Mouse (Mus musculus) heart, adult 2 months (tissue): ENCODE measurements around the gene Rars. TPM values are rescaled to one million over a fixed set of nuclear protein-coding genes. Genes with fewer than 3 reads are reported as not detected.

Experiments
- DNase-seq, 2 experiments: peaks; one replicate each; pipeline ENCODE4 v3.0.0; 2021
- H3K27ac ChIP-seq: fragments of 200-600 bp; 2 replicates; pipeline ENCODE4 v1.8.1; 2022
- H3K27me3 ChIP-seq: fragments of 200-500 bp; 2 replicates; pipeline ENCODE4 v1.6.1; 2012; ENCODE audit warnings: mild to moderate bottlenecking, low read length, inconsistent platforms, mixed read lengths; ENCODE audit not compliant: control insufficient read depth, insufficient read depth
- H3K36me3 ChIP-seq: fragments of 200-500 bp; 2 replicates; pipeline ENCODE4 v1.6.1; 2012; ENCODE audit warnings: low read length, inconsistent platforms; ENCODE audit not compliant: control insufficient read depth, insufficient read depth
- H3K4me1 ChIP-seq: fragments of 200-500 bp; 2 replicates; pipeline ENCODE4 v1.6.1; 2011; ENCODE audit warnings: low read length; ENCODE audit not compliant: control insufficient read depth, insufficient read depth
- H3K4me3 ChIP-seq: fragments of 200-600 bp; 2 replicates; pipeline ENCODE4 v1.8.1; 2022
- H3K79me2 ChIP-seq: fragments of 200-500 bp; replicated peaks from 2 replicates; pipeline ENCODE4 v1.6.1; 2012; ENCODE audit warnings: mild to moderate bottlenecking, inconsistent platforms, low read length, moderate library complexity, mixed read lengths; ENCODE audit not compliant: control insufficient read depth, insufficient read depth
- H3K9ac ChIP-seq: fragments of 200-500 bp; 2 replicates; pipeline ENCODE4 v1.6.1; 2012; ENCODE audit warnings: low read depth, mild to moderate bottlenecking, control low read depth, inconsistent platforms, low read length, mixed read lengths
- CTCF ChIP-seq: fragments of 200-600 bp; IDR thresholded peaks from 2 replicates; pipeline ENCODE4 v1.8.1; 2022; ENCODE audit warnings: antibody characterized with exemption, mild to moderate bottlenecking, moderate library complexity
- EP300 ChIP-seq: fragments of 200-500 bp; IDR thresholded peaks from 2 replicates; pipeline ENCODE4 v1.6.1; 2011; ENCODE audit warnings: low read depth, low read length, control low read depth; ENCODE audit not compliant: insufficient read depth
- POLR2A ChIP-seq: fragments of 200-500 bp; IDR thresholded peaks from 2 replicates; pipeline ENCODE4 v1.6.1; 2011; ENCODE audit warnings: mild to moderate bottlenecking, low read depth, low read length, control low read depth; ENCODE audit not compliant: insufficient read depth
- WGBS: fragments of 180-500 bp; shearing (Covaris S2); methylation state at CpG from one replicate; pipeline ENCODE4 v1.1.7; 2018; 5-methylcytosine and 5-hydroxymethylcytosine counted together
- intact Hi-C: fragments of 180-260 bp; cut with DNase I; formaldehyde crosslinking; loops from one replicate; pipeline ENCODE4 v1.15.1; 2025
- polyA plus RNA-seq: library from polyadenylated mRNA; depleted of rRNA; stranded (reverse); fragments of >200 nt; gene quantifications from 2 replicates; pipeline ENCODE4 v1.2.3, GENCODE M21; 2012
- total RNA-seq, 2 experiments: library from RNA; stranded (reverse); gene quantifications; 2 replicates each; pipeline ENCODE4 v1.2.3; 2021

Gene Rars
- total and polyA plus RNA-seq, 3 experiments: 11.7 to 37.4 (median 36.3) TPM

GRCm38 (mm10) chr11:35840282-35840681 lies 6.0 kb upstream of the Rars start:
- Histone ChIP-seq H3K4me1 (no peaks in the 10 kb centered on the region; the same call in 1 of the 2 replicates), H3K79me2 (no peaks in the 10 kb centered on the region), H3K27ac (no peak overlapping the region), H3K4me3 (no peak overlapping the region), H3K36me3 (no peaks in the 10 kb centered on the region), H3K9ac (no peak overlapping the region), H3K27me3 (no peaks in the 10 kb centered on the region)
- intact Hi-C loops: no loop called here
- TF ChIP-seq EP300 (no peak), CTCF (peak; percentile 24)
- DNase-seq: no peak
- 78% methylated on average over 7 of the region's 7 CpGs for WGBS

GRCm38 (mm10) chr11:35838345-35839338 lies 4.3 kb upstream of the Rars start:
- 24% methylated on average over 28 of the region's 28 CpGs for WGBS
- H3K4me1 ChIP-seq: no peaks in the 10 kb centered on the region; the same call in 1 of the 2 replicates
- TF ChIP-seq CTCF: no peak
- peak; percentile 49 for TF ChIP-seq POLR2A
- no peak for TF ChIP-seq EP300
- peak overlapping the region; percentile 66 for H3K9ac ChIP-seq
- peak overlapping the region; percentile 18 for H3K27ac ChIP-seq
- intact Hi-C loops: no loop called here
- H3K4me3 ChIP-seq: peak overlapping the region; percentile 48
- peak; percentile 90 to 93 for DNase-seq
- peaks cover 2% of the 10 kb centered on the region; the same call in 1 of the 2 replicates for H3K79me2 ChIP-seq
- H3K27me3 ChIP-seq: no peaks in the 10 kb centered on the region
- H3K36me3 ChIP-seq: no peaks in the 10 kb centered on the region

GRCm38 (mm10) chr11:35837156-35838126 lies 3.1 kb upstream of the Rars start:
- H3K9ac ChIP-seq: no peak overlapping the region
- intact Hi-C loops: no loop called here
- no peaks in the 10 kb centered on the region for H3K27me3 ChIP-seq
- no peak overlapping the region; the same call in 1 of the 2 replicates for H3K4me3 ChIP-seq
- H3K79me2 ChIP-seq: peaks cover 4% of the 10 kb centered on the region
- no peak for DNase-seq
- H3K36me3 ChIP-seq: no peaks in the 10 kb centered on the region
- TF ChIP-seq EP300: no peak
- TF ChIP-seq CTCF: 0 out of 2 replicates have a peak, but pooled peaks have one; percentile 12
- peak overlapping the region; percentile 18; the same call in 1 of the 2 replicates for H3K27ac ChIP-seq
- H3K4me1 ChIP-seq: peaks cover 2% of the 10 kb centered on the region
- 61% methylated on average over 5 of the region's 5 CpGs for WGBS

GRCm38 (mm10) chr11:35833270-35833669 lies 1.0 kb downstream of the Rars start:
- no peak overlapping the region; the same call in 1 of the 2 replicates for H3K9ac ChIP-seq
- intact Hi-C loops: loop anchor here (5.0 kb wide), 1 partner anchor 1001 kb away; the partner anchor contains the start of gene Spdl1
- 55% methylated on average over 6 of the region's 6 CpGs for WGBS

GRCm38 (mm10) chr11:35832139-35832538 lies 2.2 kb downstream of the Rars start:
- 20% methylated on average over 4 of the region's 4 CpGs for WGBS
- H3K36me3 ChIP-seq: no peaks in the 10 kb centered on the region
- no peak overlapping the region for H3K27ac ChIP-seq
- H3K27me3 ChIP-seq: no peaks in the 10 kb centered on the region
- TF ChIP-seq CTCF: no peak
- no peak for TF ChIP-seq EP300
- TF ChIP-seq POLR2A: no peak
- no peak for DNase-seq
- H3K4me1 ChIP-seq: peaks cover 2% of the 10 kb centered on the region
- H3K79me2 ChIP-seq: peaks cover 5% of the 10 kb centered on the region
- intact Hi-C loops: loop anchor here (5.0 kb wide), 1 partner anchor 1000 kb away; the partner anchor contains the start of gene Spdl1
- H3K4me3 ChIP-seq: no peak overlapping the region
- no peak overlapping the region for H3K9ac ChIP-seq

More at GRCm38 (mm10) chr11:35833270-35833669, 1.0 kb downstream of the Rars start:
- Histone ChIP-seq H3K27me3 (no peaks in the 10 kb centered on the region), H3K36me3 (no peaks in the 10 kb centered on the region), H3K4me3 (no peak overlapping the region; the same call in 1 of the 2 replicates), H3K79me2 (peaks cover 5% of the 10 kb centered on the region), H3K27ac (no peak overlapping the region), H3K4me1 (peaks cover 2% of the 10 kb centered on the region)
- DNase-seq: no peak
- no peak for TF ChIP-seq POLR2A
